Mouse (Mus musculus) midbrain, embryonic 14.5 days (tissue): ENCODE measurements around the gene Dennd1a. TPM values are rescaled to one million over a fixed set of nuclear protein-coding genes. Genes with fewer than 3 reads are reported as not detected.

Experiments
- ATAC-seq: fragments of 200-750 bp; cut with Nextera tagmentation; 2 replicates; pipeline ENCODE4 v1.8.0; 2017; ENCODE audit warnings: moderate number of reproducible peaks, moderate library complexity; ENCODE audit not compliant: low FRiP score, low TSS enrichment
- DNase-seq: peaks from one replicate; pipeline ENCODE4 v3.0.0-alpha.2; 2015
- H3K27ac ChIP-seq: fragments of 300-500 bp; sonication (generic); replicated peaks from 2 replicates; pipeline ENCODE4 v1.5.1; 2014; ENCODE audit warnings: mild to moderate bottlenecking, low read depth, low read length, moderate library complexity
- H3K27me3 ChIP-seq: fragments of 300-500 bp; sonication (generic); 2 replicates; pipeline ENCODE4 v1.6.1; 2014; ENCODE audit warnings: low read length, control low read depth, mixed read lengths; ENCODE audit not compliant: control insufficient read depth, insufficient read depth
- H3K36me3 ChIP-seq: fragments of 300-500 bp; sonication (generic); 2 replicates; pipeline ENCODE4 v1.6.1; 2014; ENCODE audit warnings: low read length, control low read depth; ENCODE audit not compliant: control insufficient read depth, insufficient read depth
- H3K4me1 ChIP-seq: fragments of 300-500 bp; sonication (generic); 2 replicates; pipeline ENCODE4 v1.6.1; 2014; ENCODE audit warnings: mild to moderate bottlenecking, antibody characterized with exemption, low read length, control low read depth; ENCODE audit not compliant: control insufficient read depth, insufficient read depth
- H3K4me2 ChIP-seq: fragments of 300-500 bp; sonication (generic); 2 replicates; pipeline ENCODE4 v1.6.1; 2014; ENCODE audit warnings: mild to moderate bottlenecking, low read length, moderate library complexity
- H3K4me3 ChIP-seq: fragments of 300-500 bp; sonication (generic); replicated peaks from 2 replicates; pipeline ENCODE4 v1.5.1; 2014; ENCODE audit warnings: low read depth, low read length
- H3K9ac ChIP-seq: fragments of 300-500 bp; sonication (generic); replicated peaks from 2 replicates; pipeline ENCODE4 v1.6.1; 2014; ENCODE audit warnings: mild to moderate bottlenecking, low read length, moderate library complexity
- H3K9me3 ChIP-seq: fragments of 300-500 bp; sonication (generic); 2 replicates; pipeline ENCODE4 v1.6.1; 2016; ENCODE audit warnings: low read length, control low read depth, mixed read lengths; ENCODE audit not compliant: control insufficient read depth
- WGBS: fragments of 180-500 bp; shearing (Covaris S2); extraction: QIAGEN DNeasy Blood & Tissue Kit; methylation state at CpG from one replicate; pipeline ENCODE4 v1.1.7; 2014; 5-methylcytosine and 5-hydroxymethylcytosine counted together
- microRNA-seq: library from miRNA; unstranded; fragments of <30 nt; microRNA quantifications from one replicate; pipeline ENCODE4, GENCODE M21; 2016
- polyA plus RNA-seq: library from polyadenylated mRNA; unstranded; fragments of >200 nt; fragmentation: Nextera tagmentation; extraction: Ambion mirVana; gene quantifications from 2 replicates; pipeline ENCODE4 v1.2.1, GENCODE M21; 2014

The Dennd1a gene
- polyA plus RNA-seq, 1 experiment from 2014 or later: 16.6 TPM

- ATAC-seq (no peak), DNase-seq (no peak)
- Histone ChIP-seq H3K9ac (no peak overlapping the region), H3K4me1 (peaks cover 14% of the 10 kb centered on the region), H3K27ac (no peak overlapping the region), H3K36me3 (no peaks in the 10 kb centered on the region), H3K4me3 (no peak overlapping the region), H3K27me3 (no peaks in the 10 kb centered on the region), H3K9me3 (no peaks in the 10 kb centered on the region), H3K4me2 (no peak overlapping the region)
- 92% methylated on average over 5 of the region's 5 CpGs for WGBS
These were observed 530.2 kb downstream of the Dennd1a start for GRCm38 (mm10) chr2:37757016-37757415.

GRCm38 (mm10) chr2:37756220-37756930, 530.8 kb downstream of the Dennd1a start:
- DNase-seq (no peak), ATAC-seq (no peak)
- H3K4me3 ChIP-seq: no peak overlapping the region
- H3K9ac ChIP-seq: no peak overlapping the region
- no peaks in the 10 kb centered on the region for H3K9me3 ChIP-seq
- no peak overlapping the region for H3K27ac ChIP-seq
- WGBS: 89% methylated on average over 2 of the region's 2 CpGs
- H3K36me3 ChIP-seq: no peaks in the 10 kb centered on the region
- H3K27me3 ChIP-seq: no peaks in the 10 kb centered on the region
- peaks cover 14% of the 10 kb centered on the region for H3K4me1 ChIP-seq
- no peak overlapping the region for H3K4me2 ChIP-seq

- Histone ChIP-seq H3K4me2 (no peak overlapping the region), H3K36me3 (no peaks in the 10 kb centered on the region), H3K27ac (no peak overlapping the region), H3K9me3 (no peaks in the 10 kb centered on the region), H3K27me3 (no peaks in the 10 kb centered on the region), H3K4me3 (no peak overlapping the region), H3K4me1 (0 out of 2 replicates have a peak, but pooled peaks cover 3% of the 10 kb centered on the region), H3K9ac (no peak overlapping the region)
- 94% methylated on average over 1 of the region's 1 CpGs for WGBS
- DNase-seq: no peak
- no peak for ATAC-seq
These were observed 536.1 kb downstream of the Dennd1a start for GRCm38 (mm10) chr2:37751114-37751513.

GRCm38 (mm10) chr2:37749323-37749722, 537.9 kb downstream of the Dennd1a start:
- H3K9me3 ChIP-seq: no peaks in the 10 kb centered on the region
- H3K27ac ChIP-seq: no peak overlapping the region
- H3K4me3 ChIP-seq: no peak overlapping the region
- DNase-seq (no peak), ATAC-seq (no peak)
- H3K9ac ChIP-seq: no peak overlapping the region
- H3K27me3 ChIP-seq: no peaks in the 10 kb centered on the region
- H3K36me3 ChIP-seq: no peaks in the 10 kb centered on the region
- 92% methylated on average over 6 of the region's 6 CpGs for WGBS
- H3K4me1 ChIP-seq: 0 out of 2 replicates have a peak, but pooled peaks cover 3% of the 10 kb centered on the region
- no peak overlapping the region for H3K4me2 ChIP-seq

Small RNA genes within 50 kb of the gene (microRNA-seq; reads per million reads assigned to microRNA genes)
- not detected for gene Gm44455

Other genes starting within 250 kb of the Dennd1a start
- gene Lhx2, start 51.9 kb upstream of the Dennd1a start, polyA plus RNA-seq: 47.8 and 68.9 TPM in 2 replicates
- gene Nek6, start 224.3 kb upstream of the Dennd1a start, polyA plus RNA-seq: 59.8 and 62.3 TPM in 2 replicates